Mouse (Mus musculus) lung, adult 2 months (tissue): ENCODE data around the gene Relt.

Experiments used
- CTCF ChIP-seq: fragments of 200-500 bp; IDR thresholded peaks from 2 replicates; pipeline ENCODE4 v1.5.1; 2011; ENCODE audit warnings: mild to moderate bottlenecking, low read length, control low read depth; ENCODE audit not compliant: insufficient read depth
- POLR2A ChIP-seq: fragments of 200-500 bp; IDR thresholded peaks from 2 replicates; pipeline ENCODE4 v1.6.1; 2011; ENCODE audit warnings: low read depth, mild to moderate bottlenecking, control low read depth, low read length, borderline replicate concordance; ENCODE audit errors: extremely low read depth

- TF ChIP-seq CTCF = no peak
- no peak for TF ChIP-seq POLR2A
Observed at GRCm38 (mm10) chr7:100876293-100876692, 13.0 kb upstream of the Relt start.
